Mouse (Mus musculus): Measurements from ENCODE around the gene Spred2. TPM values are rescaled to one million over a fixed set of nuclear protein-coding genes. Genes with fewer than 3 reads are reported as not detected.

Spred2 gene
- total RNA-seq, 2 experiments from 2014 or later: 4.1 to 6.4 TPM

DNA sequence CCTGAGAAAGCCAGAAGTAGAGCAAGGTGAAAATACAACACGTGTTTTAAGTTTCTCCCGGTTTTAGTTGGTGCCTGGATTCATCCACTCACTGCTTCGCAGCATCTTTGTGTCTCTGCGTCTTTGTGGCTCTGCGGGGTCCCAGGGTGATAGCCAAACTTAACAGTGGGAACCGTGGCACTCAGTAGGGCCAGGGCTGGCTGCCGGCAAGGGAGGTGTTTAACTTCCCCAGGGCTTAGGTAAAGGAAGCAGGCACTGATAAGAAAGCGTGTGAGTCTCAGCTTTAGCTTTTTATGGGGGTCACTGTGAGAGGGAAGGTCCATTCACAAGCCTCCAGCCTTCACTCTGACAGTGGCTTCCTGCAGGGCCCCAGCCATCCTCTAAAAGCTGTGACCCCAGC is 28.8 kb downstream of the Spred2 start:
- no peak for DNase-seq (ENCODE audit: low spot score)

DNA sequence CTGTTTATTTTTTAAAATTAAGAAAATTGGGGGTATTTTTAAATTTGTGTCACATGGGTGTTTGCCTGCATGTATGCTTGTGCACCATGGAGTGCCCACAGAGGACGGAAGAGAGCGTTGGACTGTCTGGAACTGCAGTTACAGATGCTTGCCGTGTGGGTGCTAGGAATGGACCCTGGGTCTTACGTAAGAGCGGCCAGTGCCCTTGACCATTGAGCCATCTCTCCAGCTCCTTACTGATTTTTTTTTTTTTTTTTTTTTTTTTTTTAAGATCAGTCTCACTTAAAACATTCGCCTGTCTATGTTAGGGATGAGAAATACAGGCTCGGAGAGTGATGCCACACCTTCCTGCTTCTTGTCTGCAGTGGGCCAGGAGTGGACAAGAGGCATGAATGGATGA is 29.7 kb downstream of the Spred2 start:
- DNase-seq (ENCODE audit: low spot score): no peak

DNA sequence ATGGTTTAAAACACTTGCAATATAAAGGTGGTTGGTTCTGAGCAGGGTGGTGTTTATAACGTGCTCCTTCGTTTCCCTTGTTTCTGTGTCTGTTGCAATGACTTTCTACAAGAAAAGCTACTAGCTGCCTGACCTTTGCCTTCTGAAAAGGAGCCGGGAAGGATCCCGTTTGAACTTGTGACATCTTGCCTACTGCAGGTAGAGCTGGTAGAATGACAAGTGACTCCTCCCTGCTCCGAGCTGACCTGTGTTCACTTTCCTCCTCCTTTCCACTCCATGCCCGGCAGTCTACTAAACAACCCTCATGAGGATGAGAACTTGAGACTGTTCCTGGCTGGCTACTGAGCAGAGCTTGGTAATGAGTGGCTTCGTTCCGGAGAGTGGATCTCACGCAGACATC is 30.9 kb downstream of the Spred2 start:
- no peak for DNase-seq (ENCODE audit: low spot score)

DNA sequence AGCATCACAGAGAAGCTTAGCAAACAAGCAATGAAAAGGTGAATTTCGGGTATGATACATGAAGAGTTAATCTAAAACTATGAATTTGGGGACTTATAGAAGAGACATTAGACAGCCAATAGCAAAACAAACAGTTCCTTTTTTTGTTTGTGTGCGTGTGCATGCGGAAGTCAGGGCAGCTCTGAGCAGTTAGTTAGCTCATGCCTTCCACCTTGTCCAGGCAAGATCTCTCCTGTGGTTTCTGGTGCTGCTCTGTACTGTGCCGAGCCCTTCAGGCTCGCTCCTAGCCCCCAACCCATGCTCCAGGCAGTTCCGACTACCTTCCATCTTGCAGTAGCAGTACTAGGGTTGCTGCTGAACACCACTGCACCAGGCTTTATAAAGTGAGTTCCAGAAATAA is 31.5 kb downstream of the Spred2 start:
- DNase-seq (ENCODE audit: low spot score): no peak

DNA sequence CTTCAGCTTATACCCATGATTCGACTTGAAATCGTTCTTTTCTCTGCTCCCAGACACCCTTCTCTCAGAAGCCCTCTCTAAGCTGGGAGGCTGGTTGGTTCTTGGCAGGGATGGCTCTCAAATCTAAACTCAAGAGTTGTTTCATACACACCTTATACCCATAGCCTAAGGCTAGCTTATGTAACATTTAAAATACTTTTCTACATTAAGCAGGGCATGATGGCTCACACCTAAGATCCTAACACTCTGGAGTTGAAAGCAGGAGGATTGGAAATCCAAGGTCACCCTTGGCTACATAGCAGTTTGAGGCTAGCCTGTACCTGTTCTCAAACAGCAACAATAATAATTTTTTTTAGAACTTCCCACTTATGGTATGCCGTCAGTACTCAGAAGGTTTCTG is 34.8 kb downstream of the Spred2 start:
- no peak for DNase-seq (ENCODE audit: low spot score)

DNA sequence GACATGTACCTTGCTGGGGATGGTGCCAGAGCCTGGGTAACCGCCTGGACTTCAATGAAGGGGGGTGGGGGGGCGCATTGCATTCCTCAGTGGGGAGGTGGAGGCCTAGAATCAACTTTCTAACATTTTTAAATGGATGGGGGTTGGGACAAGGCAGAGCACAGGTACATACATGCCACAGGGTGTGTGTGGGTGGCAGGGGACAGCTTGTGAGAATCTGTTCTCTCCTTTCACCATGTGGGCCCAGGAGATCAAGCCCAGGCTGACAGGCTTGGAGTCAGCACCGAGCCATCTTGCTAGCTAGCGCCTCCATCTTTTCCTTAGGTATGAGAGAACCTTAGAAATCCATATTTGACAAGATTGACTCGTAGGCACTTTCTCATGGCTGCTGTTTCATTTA is 35.7 kb downstream of the Spred2 start:
- no peak for DNase-seq (ENCODE audit: low spot score)

DNA sequence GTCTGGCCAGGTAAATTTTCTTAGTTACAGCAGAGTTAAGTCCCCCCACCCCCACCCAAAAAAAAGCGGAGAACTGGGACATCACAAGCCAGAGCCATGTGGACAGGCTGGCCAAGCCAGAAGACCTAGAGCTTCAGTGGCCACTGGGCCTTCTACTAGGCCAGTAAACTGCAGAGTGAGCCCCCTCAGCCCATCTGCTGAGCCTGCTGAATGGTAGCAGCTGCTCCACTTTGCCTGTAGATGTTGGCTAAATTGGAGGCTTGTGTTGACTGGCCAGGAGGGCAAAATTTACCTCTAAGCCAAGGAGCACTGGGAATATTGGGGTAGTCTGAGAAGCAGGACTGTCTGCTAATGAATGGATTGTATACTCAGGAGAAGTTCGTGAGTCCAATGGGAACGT is 36.4 kb downstream of the Spred2 start:
- DNase-seq (ENCODE audit: low spot score): no peak

DNA sequence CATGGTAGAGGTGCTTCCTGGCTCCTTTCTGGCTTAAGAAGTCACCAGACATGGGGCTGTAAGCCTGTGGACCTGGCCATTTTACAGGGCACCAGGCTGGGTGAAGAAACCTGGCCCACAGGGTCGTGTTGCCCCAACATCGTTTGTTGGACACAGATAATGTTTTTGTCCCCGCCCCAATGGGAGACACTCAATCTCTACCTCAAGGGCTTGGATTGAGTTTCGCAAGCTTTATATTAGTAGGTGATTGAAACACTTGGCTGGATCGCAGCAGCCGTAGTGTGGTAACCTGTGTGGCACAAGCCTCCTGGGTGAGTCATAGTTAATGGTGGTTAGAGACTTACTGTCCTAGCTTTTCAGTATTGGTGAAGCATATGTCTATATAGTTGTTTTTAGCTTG is 36.9 kb downstream of the Spred2 start:
- DNase-seq (ENCODE audit: low spot score): no peak

DNA sequence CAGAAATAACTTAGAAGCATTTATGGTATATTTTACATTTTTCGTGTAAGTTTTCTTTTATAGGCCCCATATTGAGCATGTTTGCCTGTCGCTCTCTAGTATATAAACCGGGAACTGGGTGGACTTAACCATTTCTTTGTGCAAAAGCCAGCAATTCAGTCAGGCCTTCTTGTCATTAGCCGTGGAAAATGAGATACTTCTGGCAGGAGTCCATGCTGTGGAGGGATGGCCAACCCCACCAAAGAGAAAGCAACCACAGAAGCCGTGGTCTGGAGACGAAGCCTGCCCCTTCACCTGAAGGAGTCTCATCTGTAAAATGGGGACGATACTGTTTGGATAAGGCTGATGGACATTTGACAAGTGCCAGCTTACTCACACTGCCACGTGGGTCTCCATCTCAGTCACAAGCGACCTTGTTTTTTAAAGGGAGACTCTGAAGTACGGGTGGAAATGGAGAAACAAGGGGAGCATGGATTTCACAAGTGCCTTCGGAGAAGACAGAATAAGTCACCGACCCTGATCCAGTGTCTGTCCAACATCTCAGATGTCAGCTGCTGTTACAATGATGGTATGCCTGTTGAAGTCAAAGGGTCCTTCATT is 37.7 kb downstream of the Spred2 start:
- DNase-seq (ENCODE audit: low spot score): no peak

DNA sequence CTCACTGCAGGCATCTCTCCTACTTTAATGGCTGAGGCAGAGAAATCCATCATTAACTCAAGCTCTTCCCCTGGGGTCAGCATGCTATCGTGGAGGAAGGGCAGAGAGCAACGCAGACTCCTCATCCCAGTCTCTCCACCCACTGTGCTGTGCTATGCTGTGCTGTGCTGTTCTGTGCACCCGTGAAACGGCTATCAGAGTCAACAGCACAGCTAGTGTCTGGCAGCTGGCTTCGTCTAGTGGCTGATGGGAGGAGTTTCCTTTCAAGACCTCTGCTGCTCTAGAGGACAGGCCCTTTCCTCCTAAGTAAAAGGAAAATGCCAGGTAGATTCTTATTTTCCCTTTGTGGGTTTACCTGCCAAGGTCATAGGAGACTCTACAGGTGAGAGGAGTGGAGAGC is 38.6 kb downstream of the Spred2 start:
- DNase-seq (ENCODE audit: low spot score): no peak

DNA sequence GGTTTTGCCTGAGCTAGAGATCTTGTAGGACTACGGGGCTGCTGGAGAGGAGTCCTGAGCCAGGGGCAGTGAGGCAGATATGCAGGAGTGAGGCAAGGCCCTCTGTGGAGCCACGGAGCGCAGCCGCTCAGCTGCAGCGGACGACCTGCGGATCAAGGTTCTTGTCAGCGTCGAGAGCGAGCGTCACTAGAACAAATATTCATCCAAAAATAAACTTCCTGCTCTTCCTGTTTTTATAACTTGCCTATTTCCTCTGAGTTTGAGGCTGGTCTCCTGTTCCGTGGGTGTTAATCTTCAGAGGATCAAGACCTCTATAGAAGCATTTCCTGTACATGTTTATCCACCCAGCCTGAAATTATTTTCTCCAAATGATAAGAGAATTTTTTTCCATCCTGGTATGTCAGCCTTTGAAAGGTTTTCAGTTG is 39.6 kb downstream of the Spred2 start:
- no peak for DNase-seq (ENCODE audit: low spot score)

DNA sequence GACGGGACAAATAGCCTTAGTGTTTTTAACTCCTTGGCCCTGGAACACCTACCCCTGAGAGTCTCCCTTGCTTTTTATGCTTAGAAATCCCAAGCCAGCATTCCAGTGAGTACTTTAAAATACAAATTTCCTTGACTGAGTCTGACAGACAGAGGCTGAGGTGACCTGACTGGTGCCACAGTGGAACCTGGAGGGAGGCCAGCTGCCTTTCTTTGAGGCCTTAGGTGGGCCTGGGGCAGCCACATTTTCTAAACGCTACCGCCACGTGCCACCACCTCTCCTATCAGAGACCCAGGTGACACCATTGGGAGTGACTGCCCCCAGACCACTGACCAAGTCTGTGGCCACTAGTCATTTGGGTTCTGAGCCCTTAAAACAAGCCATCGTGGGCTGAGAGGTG is 40.2 kb downstream of the Spred2 start:
- no peak for DNase-seq (ENCODE audit: low spot score)

DNA sequence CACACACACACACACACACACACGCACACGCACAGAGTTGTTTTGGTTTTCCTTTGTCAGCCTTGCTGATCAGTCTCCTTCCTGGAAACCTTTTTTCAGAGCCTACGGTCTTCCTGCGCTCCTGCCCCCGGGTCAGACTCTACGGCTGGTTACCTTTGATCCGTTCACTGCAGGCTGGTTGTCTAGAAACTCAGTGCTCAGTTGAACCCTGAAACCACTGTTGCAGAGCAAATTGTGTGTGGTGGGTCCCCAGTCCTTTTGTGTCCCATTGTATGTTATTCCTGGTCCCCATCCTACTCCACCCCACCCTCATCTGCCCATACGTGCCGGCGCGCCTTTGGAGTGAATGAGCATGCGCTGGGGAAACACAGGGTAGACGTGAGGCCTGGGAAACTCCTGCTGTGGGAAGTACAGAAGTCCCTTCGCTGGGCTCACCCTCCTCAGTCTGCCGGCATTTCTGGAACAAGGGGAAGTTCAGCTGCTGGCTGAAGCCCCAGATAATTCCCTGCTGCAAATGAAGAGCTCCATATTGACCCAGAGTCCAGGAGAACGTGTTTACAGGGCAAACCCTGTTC is 40.9 kb downstream of the Spred2 start:
- peak; percentile 16 for DNase-seq (ENCODE audit: low spot score)

DNA sequence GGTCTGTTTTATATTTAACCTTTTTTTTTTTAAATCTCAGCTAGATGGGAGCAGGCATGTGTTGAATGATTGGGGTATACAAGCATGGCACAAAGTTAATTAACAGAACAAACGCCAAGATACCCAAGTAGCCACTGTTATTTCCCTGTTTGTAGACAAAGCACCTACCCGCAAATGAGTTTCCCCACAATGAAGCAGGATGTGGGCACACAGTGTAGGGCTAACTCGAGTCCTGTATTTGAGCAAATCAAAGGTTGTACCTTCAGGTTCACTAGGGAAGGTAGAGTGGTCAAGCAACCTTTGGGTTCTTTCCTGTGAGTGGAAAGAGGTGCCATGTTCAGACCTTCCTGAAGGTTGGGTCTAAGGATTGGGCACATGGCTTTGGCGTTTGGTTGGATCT is 41.5 kb downstream of the Spred2 start:
- no peak for DNase-seq (ENCODE audit: low spot score)

DNA sequence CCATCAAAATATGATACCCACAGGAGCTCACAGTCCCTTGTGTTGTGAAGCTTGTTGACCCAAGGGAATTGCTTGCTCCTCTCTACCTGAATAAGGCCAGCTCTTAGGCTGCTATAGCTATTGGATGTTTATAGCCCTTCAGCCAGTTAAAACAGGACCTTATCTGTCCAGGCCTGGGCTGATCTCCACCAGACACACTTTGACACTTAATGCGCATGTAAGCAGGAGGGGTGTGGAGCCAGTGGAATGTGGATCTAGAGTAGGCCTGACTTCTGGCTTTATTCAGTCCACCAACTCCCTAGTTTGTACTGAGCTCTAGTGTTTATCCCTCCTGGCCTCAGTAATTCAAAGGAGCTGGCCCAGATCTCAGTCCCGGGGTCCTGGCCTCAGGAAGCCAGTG is 42.1 kb downstream of the Spred2 start:
- DNase-seq (ENCODE audit: low spot score): no peak

DNA sequence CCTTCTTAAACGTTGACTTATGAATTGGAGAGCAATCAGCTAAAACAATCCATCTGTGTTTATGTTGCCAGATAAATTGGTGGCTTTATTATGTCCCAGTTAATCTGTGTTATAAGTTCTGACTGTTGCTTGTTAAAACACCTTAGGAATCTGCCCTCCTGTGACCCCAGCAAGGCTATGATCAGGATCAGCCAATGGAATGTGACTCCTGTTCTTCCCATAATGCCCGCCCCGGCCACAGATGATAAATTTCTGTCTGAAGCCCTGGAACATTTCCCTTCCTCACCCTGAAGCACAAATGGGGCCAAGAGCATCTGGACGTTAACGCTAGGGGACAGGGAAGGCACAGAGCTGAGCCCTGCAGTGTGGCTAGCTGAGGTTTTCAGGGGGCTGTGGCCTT is 45.4 kb downstream of the Spred2 start:
- no peak for DNase-seq (ENCODE audit: low spot score)

DNA sequence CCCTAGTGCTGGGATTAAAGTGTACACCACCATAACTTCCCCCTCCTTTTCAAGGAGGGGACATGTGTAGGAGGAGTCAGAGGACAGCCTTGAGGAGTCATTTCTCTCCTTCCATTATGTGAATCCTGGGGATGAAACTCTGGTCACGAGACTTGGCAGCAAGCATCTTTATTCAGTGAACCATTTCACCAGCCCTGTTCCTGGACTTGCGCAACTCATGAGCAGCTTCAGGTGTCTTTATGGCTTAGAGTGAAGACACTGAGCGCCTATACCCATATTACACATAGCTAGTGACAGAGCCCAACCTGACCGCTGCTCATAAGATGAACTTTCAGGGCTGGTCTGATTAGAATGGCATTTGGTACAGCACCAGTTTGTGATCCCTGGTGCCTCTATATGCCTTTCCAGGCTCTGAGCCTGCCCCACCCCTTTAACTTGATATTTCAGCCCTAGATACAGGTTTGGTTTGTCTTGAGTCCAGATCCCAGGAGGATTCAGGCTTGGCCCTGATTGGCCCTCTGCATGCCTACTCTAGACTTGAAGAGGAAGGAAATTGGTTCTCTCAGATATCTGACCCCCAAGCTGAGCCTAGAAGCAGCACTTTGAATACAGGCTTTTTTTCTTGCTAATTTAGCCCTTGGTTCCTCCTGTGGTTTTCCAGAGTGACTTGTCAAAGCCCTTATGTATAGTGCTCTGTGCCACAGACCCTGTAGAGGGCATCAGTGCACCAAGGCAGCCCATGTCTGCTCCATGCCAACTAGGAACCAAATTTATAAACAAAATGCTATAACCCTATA is 48.0 kb downstream of the Spred2 start:
- no peak for DNase-seq (ENCODE audit: low spot score)

DNA sequence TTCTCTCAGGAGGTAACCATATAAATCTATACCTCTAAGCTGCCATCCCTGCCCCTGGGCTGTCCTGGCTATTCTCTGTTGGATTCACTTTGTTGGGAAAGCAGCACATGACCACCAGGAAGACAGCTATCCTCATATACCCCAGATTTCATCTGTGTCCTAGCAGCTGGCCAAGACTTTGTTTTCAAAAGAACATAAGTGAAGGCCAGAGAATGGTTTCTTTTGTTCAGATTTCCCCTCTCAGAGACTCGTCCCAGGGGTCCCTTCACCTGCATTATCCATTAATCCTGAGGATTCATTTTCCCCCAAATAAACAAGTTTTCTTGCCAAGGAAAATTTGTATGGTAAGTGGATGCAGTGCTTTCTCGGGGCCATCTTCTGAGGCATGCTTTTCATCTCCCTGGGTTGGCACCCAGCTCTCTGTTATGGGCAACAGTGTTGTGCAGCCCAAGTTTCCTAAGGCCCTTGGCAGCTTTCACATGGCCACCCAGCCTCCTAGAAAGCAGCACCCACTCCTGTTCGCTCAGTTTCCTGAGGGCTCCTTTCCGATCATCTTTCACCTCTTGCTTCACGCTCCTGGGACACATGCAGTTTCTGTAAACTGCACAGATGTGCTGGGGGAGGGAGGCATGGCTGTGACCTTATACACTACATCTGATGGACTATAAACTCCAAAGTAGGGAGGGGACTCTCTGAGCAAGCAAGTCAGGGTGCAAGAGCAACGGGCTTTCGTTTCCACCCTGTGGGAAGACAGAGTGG is 49.0 kb downstream of the Spred2 start:
- no peak for DNase-seq (ENCODE audit: low spot score)

DNA sequence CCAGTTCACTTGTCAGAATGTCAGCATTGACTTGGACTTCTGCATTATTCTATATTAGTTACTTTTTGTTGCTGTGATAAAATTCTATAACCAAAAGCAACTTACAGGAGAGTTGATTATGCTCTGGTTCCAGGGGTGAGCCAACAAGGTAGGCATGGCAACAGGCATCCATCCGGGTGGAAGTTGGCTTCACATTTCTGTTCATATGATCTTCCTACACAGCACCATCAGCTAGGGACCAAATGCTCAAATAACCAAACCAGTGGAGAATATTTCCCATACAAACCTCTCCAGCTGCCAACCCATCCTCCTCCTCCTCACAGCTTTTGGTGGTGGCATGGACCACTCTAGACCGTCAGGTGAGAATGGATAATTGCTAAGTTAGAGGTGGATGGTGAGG is 51.9 kb downstream of the Spred2 start:
- DNase-seq (ENCODE audit: low spot score): no peak

DNA sequence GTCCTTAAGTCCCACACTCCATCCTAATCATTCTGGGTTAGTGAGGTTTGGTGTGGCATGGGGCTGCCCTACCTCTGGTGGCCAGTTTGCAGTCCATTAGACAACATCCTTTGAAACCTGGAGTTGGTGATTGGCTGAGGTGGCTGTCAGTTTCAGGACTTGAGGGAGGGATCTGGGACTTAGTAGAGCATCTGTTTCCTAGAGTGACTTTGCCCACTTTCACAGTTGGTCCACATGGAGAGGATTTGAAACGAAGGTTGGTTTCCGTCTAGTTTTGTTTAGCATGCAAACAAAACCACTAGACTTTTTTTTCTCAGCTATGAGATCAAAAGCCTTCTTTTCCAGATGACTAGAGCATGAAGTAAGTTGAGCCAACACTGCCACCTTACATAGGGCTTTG is 53.5 kb downstream of the Spred2 start:
- no peak for DNase-seq (ENCODE audit: low spot score)

DNA sequence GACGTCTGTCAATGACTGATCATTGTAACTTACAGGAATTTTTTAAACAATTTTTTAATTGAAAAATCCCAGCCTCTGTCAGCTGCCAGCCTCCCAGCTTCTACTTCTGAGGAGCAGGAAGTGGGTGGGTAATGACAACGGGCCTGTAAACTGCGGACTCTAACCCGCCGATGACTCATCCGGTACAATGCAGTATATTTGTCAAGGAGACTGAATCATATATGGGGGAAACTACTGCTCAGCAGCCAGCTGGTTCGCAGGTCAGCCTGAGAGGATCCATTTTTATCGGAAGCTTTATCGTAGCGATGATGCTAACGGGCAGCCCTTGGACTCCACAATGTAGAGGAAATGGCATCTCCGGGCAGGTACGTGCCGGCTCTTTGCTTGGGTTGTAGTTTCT is 55.2 kb downstream of the Spred2 start:
- DNase-seq (ENCODE audit: low spot score): no peak

DNA sequence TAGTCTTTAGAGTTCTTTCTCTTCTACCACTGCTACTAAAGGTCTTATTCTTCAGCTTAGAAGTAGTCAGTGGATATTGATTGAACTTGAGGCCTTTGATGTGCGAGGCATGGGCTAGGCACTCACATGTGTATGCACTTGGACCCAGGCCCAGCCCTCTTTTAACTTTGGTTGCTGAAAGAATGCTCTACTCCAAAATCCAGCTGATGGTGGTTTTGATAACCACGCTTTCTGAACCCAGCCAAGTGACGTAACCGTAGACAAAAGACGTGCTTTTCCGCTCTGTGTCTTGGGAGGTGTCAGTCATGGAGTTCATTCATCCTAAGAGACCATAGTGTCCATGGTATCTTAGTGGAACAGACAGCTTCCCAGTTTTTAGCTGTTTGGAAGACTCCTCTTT is 57.9 kb downstream of the Spred2 start:
- DNase-seq (ENCODE audit: low spot score): no peak

Measured in gastrocnemius, adult 18-20 months (tissue).